Mouse (Mus musculus) olfactory bulb, adult 2 months (tissue): Measurements from ENCODE around the gene Hdgfl3. TPM values are rescaled to one million over a fixed set of nuclear protein-coding genes. Genes with fewer than 3 reads are reported as not detected.

Experiments used
- H3K27ac ChIP-seq: fragments of 200-500 bp; 2 replicates; pipeline ENCODE4 v1.5.1; 2012; ENCODE audit warnings: low read depth, low read length; ENCODE audit not compliant: insufficient read depth
- H3K4me1 ChIP-seq: fragments of 200-500 bp; 2 replicates; pipeline ENCODE4 v1.6.1; 2012; ENCODE audit warnings: low read length; ENCODE audit not compliant: control insufficient read depth, insufficient read depth
- H3K4me3 ChIP-seq: fragments of 200-500 bp; 2 replicates; pipeline ENCODE4 v1.5.1; 2012; ENCODE audit warnings: mild to moderate bottlenecking, low read depth, low read length, moderate library complexity; ENCODE audit not compliant: insufficient read depth
- CTCF ChIP-seq: fragments of 200-500 bp; IDR thresholded peaks from 2 replicates; pipeline ENCODE4 v1.5.1; 2012; ENCODE audit warnings: low read depth, mild to moderate bottlenecking, low read length, moderate library complexity; ENCODE audit not compliant: insufficient read depth
- POLR2A ChIP-seq: fragments of 200-500 bp; IDR thresholded peaks from 2 replicates; pipeline ENCODE4 v1.6.1; 2012; ENCODE audit warnings: mild to moderate bottlenecking, low read depth, low read length, moderate library complexity; ENCODE audit not compliant: insufficient read depth
- WGBS: fragments of 180-500 bp; shearing (Covaris S2); methylation state at CpG from one replicate; pipeline ENCODE4 v1.1.7; 2018; 5-methylcytosine and 5-hydroxymethylcytosine counted together
- polyA plus RNA-seq: library from polyadenylated mRNA; stranded (reverse); fragments of >200 nt; gene quantifications from 2 replicates; pipeline ENCODE4 v1.2.4, GENCODE M21; 2012; ENCODE audit warnings: low replicate concordance; ENCODE audit not compliant: missing spikeins, insufficient read depth, insufficient read length

Gene Hdgfl3
- polyA plus RNA-seq: not detected in 2 replicates

GRCm38 (mm10) chr7:81934267-81934745, at the start of gene Hdgfl3:
Gene Hdgfl3 (minus strand): TSS chr7:81934473.
- Histone ChIP-seq H3K4me1 (0 out of 2 replicates have a peak, but pooled peaks cover 6% of the 10 kb centered on the region), H3K4me3 (peak within 1 kb of the TSS; percentile 75), H3K27ac (peak within 1 kb of the TSS; percentile 86)
- 1% methylated on average over 60 of the region's 63 CpGs for WGBS
- TF ChIP-seq CTCF (no peak), POLR2A (peak; percentile 65; the same call in 1 of the 2 replicates)

GRCm38 (mm10) chr7:81983651-81984050, 49.4 kb upstream of the Hdgfl3 start:
- H3K27ac ChIP-seq: no peak overlapping the region
- H3K4me3 ChIP-seq: no peak overlapping the region
- no peak for TF ChIP-seq POLR2A
- H3K4me1 ChIP-seq: no peaks in the 10 kb centered on the region
- 92% methylated on average over 6 of the region's 6 CpGs for WGBS

- Histone ChIP-seq H3K27ac (no peak overlapping the region), H3K4me3 (no peak overlapping the region), H3K4me1 (no peaks in the 10 kb centered on the region)
- TF ChIP-seq CTCF (no peak), POLR2A (no peak)
- WGBS: 82% methylated on average over 8 of the region's 8 CpGs
Measured at GRCm38 (mm10) chr7:81978304-81978703, 44.0 kb upstream of the Hdgfl3 start.

GRCm38 (mm10) chr7:81974616-81975015, 40.3 kb upstream of the Hdgfl3 start:
- H3K4me1 ChIP-seq: no peaks in the 10 kb centered on the region; the same call in 1 of the 2 replicates
- TF ChIP-seq POLR2A: no peak
- H3K4me3 ChIP-seq: no peak overlapping the region
- no peak overlapping the region for H3K27ac ChIP-seq
- WGBS: 92% methylated on average over 10 of the region's 10 CpGs

- Histone ChIP-seq H3K4me3 (no peak overlapping the region), H3K4me1 (no peaks in the 10 kb centered on the region; the same call in 1 of the 2 replicates), H3K27ac (no peak overlapping the region)
- TF ChIP-seq POLR2A: no peak
- no peak for TF ChIP-seq CTCF
- whole genome bisulfite sequencing: 94% methylated on average over 12 of the region's 12 CpGs
Measured at GRCm38 (mm10) chr7:81973939-81974338, 39.7 kb upstream of the Hdgfl3 start.

- TF ChIP-seq CTCF (no peak), POLR2A (no peak)
- H3K4me3 ChIP-seq: no peak overlapping the region
- 97% methylated on average over 5 of the region's 5 CpGs for WGBS
- H3K4me1 ChIP-seq: no peaks in the 10 kb centered on the region; the same call in 1 of the 2 replicates
- no peak overlapping the region for H3K27ac ChIP-seq
Measured at GRCm38 (mm10) chr7:81973339-81973738, 39.1 kb upstream of the Hdgfl3 start.

- Histone ChIP-seq H3K4me3 (no peak overlapping the region), H3K27ac (no peak overlapping the region), H3K4me1 (no peaks in the 10 kb centered on the region; the same call in 1 of the 2 replicates)
- 79% methylated on average over 6 of the region's 6 CpGs for WGBS
- TF ChIP-seq CTCF (no peak), POLR2A (no peak)
Measured at GRCm38 (mm10) chr7:81968975-81969374, 34.7 kb upstream of the Hdgfl3 start.

- Histone ChIP-seq H3K4me3 (no peak overlapping the region), H3K27ac (no peak overlapping the region), H3K4me1 (no peaks in the 10 kb centered on the region; the same call in 1 of the 2 replicates)
- 79% methylated on average over 4 of the region's 4 CpGs for WGBS
- no peak for TF ChIP-seq CTCF
- TF ChIP-seq POLR2A: no peak
Measured at GRCm38 (mm10) chr7:81968451-81968850, 34.2 kb upstream of the Hdgfl3 start.

GRCm38 (mm10) chr7:81966195-81966594, 31.9 kb upstream of the Hdgfl3 start:
- Histone ChIP-seq H3K4me3 (no peak overlapping the region), H3K4me1 (no peaks in the 10 kb centered on the region), H3K27ac (no peak overlapping the region)
- 91% methylated on average over 5 of the region's 5 CpGs for WGBS
- TF ChIP-seq POLR2A (no peak), CTCF (no peak)

- H3K4me1 ChIP-seq: no peaks in the 10 kb centered on the region
- no peak overlapping the region for H3K4me3 ChIP-seq
- 3% methylated on average over 3 of the region's 3 CpGs for WGBS
Measured at GRCm38 (mm10) chr7:81959704-81960103, 25.4 kb upstream of the Hdgfl3 start.

More at GRCm38 (mm10) chr7:81959704-81960103, 25.4 kb upstream of the Hdgfl3 start:
- H3K27ac ChIP-seq: no peak overlapping the region
- TF ChIP-seq CTCF (no peak), POLR2A (no peak)
